Comparison of ENCODE assay signal across 19 mouse cellular contexts in genomic region chr13:26564941-26565862, GRCm38 (mm10).
DNase-seq lines count a peak whose midpoint lies in the region; ATAC-seq lines count a peak whose summit lies in the region.
"Had no signal": no experiment of that assay in that cellular context is flagged by ENCODE, and none has a peak within 500 bp of the region (broad histone marks: within the 10 kb centered on the region; RNA-seq: fewer than 3 reads in every experiment).

No protein-coding gene starts in this region.

- no peak overlapping the region for H3K9ac ChIP-seq in kidney, embryonic 15.5 days
- H3K9ac ChIP-seq in midbrain, embryonic 11.5 days (ENCODE audit: low read length): no peak overlapping the region
- no peak overlapping the region for H3K9ac ChIP-seq in midbrain, embryonic 16.5 days (ENCODE audit: low read depth, low read length)
- H3K9ac ChIP-seq in embryonic facial prominence, embryonic 14.5 days (ENCODE audit: low read depth, low read length): no peak overlapping the region
- no peak overlapping the region for H3K9ac ChIP-seq in stomach, embryonic 15.5 days
- H3K9ac ChIP-seq: forebrain, embryonic 12.5 days; limb, embryonic 15.5 days; neural tube, embryonic 15.5 days had no signal

- H3K36me3 ChIP-seq in kidney, embryonic 15.5 days: no peaks in the 10 kb centered on the region
- H3K36me3 ChIP-seq in midbrain, embryonic 11.5 days (ENCODE audit: control insufficient read depth, insufficient read depth, low read length): no peaks in the 10 kb centered on the region
- no peaks in the 10 kb centered on the region for H3K36me3 ChIP-seq in midbrain, embryonic 16.5 days (ENCODE audit: control insufficient read depth, insufficient read depth, low read length)
- no peaks in the 10 kb centered on the region for H3K36me3 ChIP-seq in embryonic facial prominence, embryonic 14.5 days (ENCODE audit: control insufficient read depth, insufficient read depth, low read length)
- H3K36me3 ChIP-seq in stomach, embryonic 15.5 days: no peaks in the 10 kb centered on the region
- H3K36me3 ChIP-seq: forebrain, embryonic 12.5 days; hindbrain, embryonic 10.5 days; limb, embryonic 15.5 days; midbrain, embryonic 10.5 days; neural tube, embryonic 15.5 days had no signal

- H3K27me3 ChIP-seq in kidney, embryonic 15.5 days: no peaks in the 10 kb centered on the region
- no peaks in the 10 kb centered on the region for H3K27me3 ChIP-seq in midbrain, embryonic 11.5 days (ENCODE audit: control insufficient read depth, insufficient read depth, low read length)
- no peaks in the 10 kb centered on the region for H3K27me3 ChIP-seq in midbrain, embryonic 16.5 days (ENCODE audit: control insufficient read depth, insufficient read depth, low read depth, low read length)
- no peaks in the 10 kb centered on the region for H3K27me3 ChIP-seq in embryonic facial prominence, embryonic 14.5 days (replicated peaks; ENCODE audit: control insufficient read depth, insufficient read depth, low read length)
- no peaks in the 10 kb centered on the region for H3K27me3 ChIP-seq in stomach, embryonic 15.5 days (replicated peaks)
- H3K27me3 ChIP-seq: forebrain, embryonic 12.5 days; limb, embryonic 15.5 days; neural tube, embryonic 15.5 days had no signal

- no peak overlapping the region for H3K27ac ChIP-seq in kidney, embryonic 15.5 days
- H3K27ac ChIP-seq in midbrain, embryonic 11.5 days (ENCODE audit: low read depth, low read length): no peak overlapping the region
- H3K27ac ChIP-seq in midbrain, embryonic 16.5 days (ENCODE audit: low read length): no peak overlapping the region
- H3K27ac ChIP-seq in embryonic facial prominence, embryonic 14.5 days (replicated peaks; ENCODE audit: low read depth, low read length): no peak overlapping the region
- no peak overlapping the region for H3K27ac ChIP-seq in stomach, embryonic 15.5 days
- H3K27ac ChIP-seq: forebrain, embryonic 12.5 days; hindbrain, embryonic 10.5 days; limb, embryonic 15.5 days; midbrain, embryonic 10.5 days; neural tube, embryonic 15.5 days had no signal

- peak; percentile 54; the same call in 1 of the 2 replicates for ATAC-seq in kidney, embryonic 15.5 days (replicated peaks; ENCODE audit: low FRiP score)
- no peak for ATAC-seq in midbrain, embryonic 11.5 days (ENCODE audit: low FRiP score)
- no peak for ATAC-seq in midbrain, embryonic 16.5 days
- no peak for ATAC-seq in embryonic facial prominence, embryonic 14.5 days (ENCODE audit: low read depth)
- peak; percentile 35; the same call in 1 of the 2 replicates for ATAC-seq in stomach, embryonic 15.5 days (ENCODE audit: insufficient read depth, low FRiP score, low read depth)
- ATAC-seq in megakaryocyte, adult 5-6 weeks (ENCODE audit: poor library complexity, severe bottlenecking): no peak
- ATAC-seq: inflammation-experienced regulatory T-cells, adult 6 months had no signal

- WGBS in kidney, embryonic 15.5 days: 46% methylated on average over 7 of the region's 7 CpGs
- WGBS in midbrain, embryonic 11.5 days: 74% methylated on average over 7 of the region's 7 CpGs
- 85% methylated on average over 7 of the region's 7 CpGs for WGBS in midbrain, embryonic 16.5 days
- 49% methylated on average over 7 of the region's 7 CpGs for WGBS in embryonic facial prominence, embryonic 14.5 days
- WGBS in stomach, embryonic 15.5 days: 57% methylated on average over 7 of the region's 7 CpGs

- no peaks in the 10 kb centered on the region for H3K9me3 ChIP-seq in kidney, embryonic 15.5 days (replicated peaks)
- no peaks in the 10 kb centered on the region for H3K9me3 ChIP-seq in midbrain, embryonic 11.5 days (ENCODE audit: control insufficient read depth, low read length)
- H3K9me3 ChIP-seq in midbrain, embryonic 16.5 days (replicated peaks; ENCODE audit: control insufficient read depth, low read length, poor library complexity, severe bottlenecking): no peaks in the 10 kb centered on the region
- H3K9me3 ChIP-seq in embryonic facial prominence, embryonic 14.5 days (ENCODE audit: control insufficient read depth, low read length): no peaks in the 10 kb centered on the region
- no peaks in the 10 kb centered on the region for H3K9me3 ChIP-seq in stomach, embryonic 15.5 days
- H3K9me3 ChIP-seq: forebrain, embryonic 12.5 days; hindbrain, embryonic 10.5 days; limb, embryonic 15.5 days; midbrain, embryonic 10.5 days; neural tube, embryonic 15.5 days had no signal

- no peak overlapping the region for H3K4me2 ChIP-seq in kidney, embryonic 15.5 days
- H3K4me2 ChIP-seq in midbrain, embryonic 11.5 days: no peak overlapping the region
- no peak overlapping the region for H3K4me2 ChIP-seq in midbrain, embryonic 16.5 days (ENCODE audit: low read length)
- no peak overlapping the region for H3K4me2 ChIP-seq in embryonic facial prominence, embryonic 14.5 days (ENCODE audit: low read depth, low read length)
- H3K4me2 ChIP-seq in stomach, embryonic 15.5 days: no peak overlapping the region
- H3K4me2 ChIP-seq: forebrain, embryonic 12.5 days; limb, embryonic 15.5 days; neural tube, embryonic 15.5 days had no signal

- DNase-seq in kidney, postnatal 4 days: no peak
- DNase-seq in midbrain, embryonic 11.5 days (ENCODE audit: low spot score, missing footprints): peak; percentile 81
- peak; percentile 48 for DNase-seq in embryonic facial prominence, embryonic 14.5 days (ENCODE audit: low spot score)
- no peak for DNase-seq in urinary bladder, adult 2 months (ENCODE audit: low spot score)
- DNase-seq: adrenal gland, postnatal 10 days; cerebellum, adult 18-20 months; cerebellum, postnatal 36 days; kidney, adult 9 months; lung, adult 18-20 months had no signal

- H3K4me3 ChIP-seq in kidney, embryonic 15.5 days (replicated peaks): no peak overlapping the region
- no peak overlapping the region for H3K4me3 ChIP-seq in midbrain, embryonic 11.5 days (ENCODE audit: low read depth, low read length)
- H3K4me3 ChIP-seq in midbrain, embryonic 16.5 days (ENCODE audit: low read depth, low read length): no peak overlapping the region
- H3K4me3 ChIP-seq in embryonic facial prominence, embryonic 14.5 days (ENCODE audit: low read depth, low read length): no peak overlapping the region
- no peak overlapping the region for H3K4me3 ChIP-seq in stomach, embryonic 15.5 days (replicated peaks)
- H3K4me3 ChIP-seq: forebrain, embryonic 12.5 days; hindbrain, embryonic 10.5 days; limb, embryonic 15.5 days; midbrain, embryonic 10.5 days; neural tube, embryonic 15.5 days had no signal

- H3K4me1 ChIP-seq in kidney, embryonic 15.5 days: 0 out of 2 replicates have a peak, but pooled peaks cover 3% of the 10 kb centered on the region
- H3K4me1 ChIP-seq in midbrain, embryonic 11.5 days (ENCODE audit: control insufficient read depth, insufficient read depth, low read length): peaks cover 3% of the 10 kb centered on the region; the same call in 1 of the 2 replicates
- H3K4me1 ChIP-seq in midbrain, embryonic 16.5 days (ENCODE audit: control insufficient read depth, insufficient read depth, low read length): no peaks in the 10 kb centered on the region
- no peaks in the 10 kb centered on the region for H3K4me1 ChIP-seq in embryonic facial prominence, embryonic 14.5 days (ENCODE audit: control insufficient read depth, insufficient read depth, low read length)
- H3K4me1 ChIP-seq in stomach, embryonic 15.5 days: no peaks in the 10 kb centered on the region

Comparison
In these comparisons a context has a peak if more than half of its experiments do, and no peak if none do; other contexts are left out.
1. ATAC-seq: peak in kidney, embryonic 15.5 days (single experiment) and stomach, embryonic 15.5 days (single experiment); none in midbrain, embryonic 11.5 days (single experiment), midbrain, embryonic 16.5 days (single experiment), embryonic facial prominence, embryonic 14.5 days (single experiment) and megakaryocyte, adult 5-6 weeks (single experiment).
2. DNase-seq: peak in midbrain, embryonic 11.5 days (single experiment) and embryonic facial prominence, embryonic 14.5 days (single experiment); none in kidney, postnatal 4 days (0 of 2) and urinary bladder, adult 2 months (single experiment).